Mouse (Mus musculus): ENCODE data around the gene Pwwp2b.
A peak's percentile ranks its signal among the peaks of the same experiment; 100 is the strongest.

Gene Pwwp2b

DNA sequence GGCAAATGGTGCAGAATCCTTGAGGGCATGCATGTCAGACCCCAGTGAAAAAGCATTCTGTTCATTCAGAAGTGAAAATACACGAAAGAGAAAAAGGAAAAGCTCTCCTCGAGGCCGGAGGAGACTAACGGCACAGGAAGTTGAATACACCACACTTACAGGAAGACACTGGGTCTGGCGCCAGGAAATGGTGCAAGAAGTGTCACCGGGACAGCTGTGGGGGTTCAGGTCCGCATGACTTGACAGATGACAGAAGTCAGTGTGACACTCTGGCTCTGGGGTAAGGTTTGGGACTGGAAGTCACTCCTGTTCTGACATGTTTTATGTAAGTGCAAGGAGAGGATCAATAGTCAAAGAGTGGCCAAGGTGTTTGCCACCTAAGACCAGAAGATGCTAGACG is 23.6 kb upstream of the Pwwp2b start:
- peak; percentile 61 for DNase-seq (ENCODE audit: low spot score)

DNA sequence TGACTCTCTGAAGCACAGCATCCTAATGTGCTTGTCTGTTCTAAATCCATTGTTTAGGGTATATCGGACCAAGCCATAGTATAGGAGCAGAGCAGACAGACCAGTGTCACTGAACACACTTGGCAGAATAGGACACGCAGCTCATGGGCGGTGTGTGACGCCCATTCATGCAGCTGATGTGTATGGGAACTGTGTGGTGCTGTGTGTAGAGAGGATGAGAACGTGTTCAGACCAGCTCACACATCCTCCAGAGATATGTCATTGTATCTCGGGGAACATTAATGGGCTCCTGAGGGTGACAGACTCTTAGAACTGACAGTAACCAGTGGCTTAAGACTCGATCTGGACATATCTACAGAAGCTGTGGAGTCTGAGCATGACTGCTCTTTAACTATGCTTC is 21.9 kb upstream of the Pwwp2b start:
- DNase-seq (ENCODE audit: low spot score), result no peak

DNA sequence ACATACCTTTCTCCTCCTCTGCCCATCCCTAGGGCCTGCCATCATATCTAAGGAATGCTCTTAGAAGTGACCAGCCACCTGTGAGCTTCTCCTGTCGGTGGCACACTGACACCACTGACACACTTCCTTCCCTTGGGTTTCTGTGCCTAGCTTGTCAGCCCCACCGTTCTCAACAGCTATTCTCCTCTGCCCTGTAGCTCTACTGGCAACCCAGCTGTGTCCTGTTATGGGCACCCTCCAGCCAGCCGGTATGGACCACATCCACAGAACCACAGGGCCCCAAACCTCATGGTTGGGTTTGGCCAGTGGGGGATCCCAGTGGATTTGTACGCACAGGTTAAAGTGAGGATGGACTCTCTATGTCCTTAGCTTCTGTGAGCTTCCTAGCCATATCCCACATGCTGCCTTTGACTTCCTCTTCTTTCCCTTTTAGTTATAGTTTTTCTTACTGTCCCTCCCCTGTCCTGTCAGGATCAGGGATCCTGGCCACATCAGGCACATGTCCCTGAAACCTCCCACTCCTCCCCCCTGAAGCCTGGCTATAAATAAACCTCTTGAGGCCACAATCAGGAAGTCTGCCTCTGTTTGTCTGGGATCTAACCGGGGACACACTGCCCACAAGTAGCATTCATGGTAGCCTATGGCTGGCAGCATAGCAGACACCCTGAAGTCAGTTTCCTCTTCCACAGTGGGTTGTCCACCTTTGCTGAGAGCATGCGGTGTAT is 19.7 kb upstream of the Pwwp2b start:
- DNase-seq (ENCODE audit: low spot score), result no peak

DNA sequence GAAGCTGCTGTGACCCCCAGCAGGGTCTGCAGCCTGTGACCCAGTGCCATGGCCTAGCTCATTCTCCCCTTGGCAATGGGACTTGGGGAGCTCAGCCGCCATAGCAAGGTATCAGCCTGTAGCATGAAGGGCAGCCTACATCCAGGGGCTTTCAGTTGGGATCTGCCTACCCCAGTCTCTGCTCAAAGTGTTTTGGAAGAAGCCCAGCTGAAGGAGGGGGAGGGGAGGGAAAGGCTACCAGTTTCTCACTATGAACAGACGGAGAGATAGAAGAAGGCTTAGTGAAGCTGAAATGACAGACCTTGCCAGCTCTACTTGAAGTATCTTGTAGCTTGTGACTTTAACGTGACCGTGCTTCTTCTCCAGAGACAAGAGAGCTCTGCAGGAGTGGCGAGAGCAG is 18.4 kb upstream of the Pwwp2b start:
- no peak for DNase-seq (ENCODE audit: low spot score)

DNA sequence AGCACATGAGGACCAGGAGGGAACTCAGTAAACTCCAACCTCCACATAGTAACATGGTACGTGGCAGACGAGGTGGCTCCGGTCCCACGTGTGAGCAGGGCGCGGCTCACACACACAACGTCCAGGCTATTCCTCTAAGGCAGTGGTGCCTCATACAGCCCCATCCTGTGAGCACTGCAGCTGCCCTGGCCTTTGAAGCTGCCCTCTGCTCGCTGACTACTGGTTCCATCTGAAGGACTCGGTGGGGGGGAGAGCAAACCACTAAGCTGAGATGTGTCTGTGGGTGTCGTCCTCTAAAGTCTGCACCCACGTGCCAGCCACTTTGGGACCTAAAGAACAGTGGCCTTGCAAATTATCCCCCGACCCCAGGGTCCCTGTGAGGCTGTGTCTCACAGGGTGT is 18.0 kb upstream of the Pwwp2b start:
- no peak for DNase-seq (ENCODE audit: low spot score)

DNA sequence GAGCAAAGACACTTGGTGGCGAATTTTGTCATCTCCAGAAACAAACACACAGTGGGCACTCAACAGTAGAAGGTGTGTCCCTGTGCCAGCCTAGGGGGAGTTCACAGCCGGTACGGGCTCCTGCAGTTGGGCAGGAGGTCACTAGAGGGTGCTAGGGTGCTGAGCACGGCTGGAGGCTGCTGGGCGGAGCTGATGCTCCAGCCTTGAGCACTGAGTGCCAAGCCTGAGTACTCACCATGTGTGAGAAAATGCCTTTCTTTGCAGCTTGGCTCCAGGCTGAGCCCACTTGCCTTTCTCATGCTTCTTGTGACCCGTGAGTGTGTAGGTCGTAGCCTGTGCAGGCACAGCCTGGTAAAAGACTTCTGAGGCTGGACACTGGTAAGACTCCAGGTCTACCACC is 14.6 kb upstream of the Pwwp2b start:
- DNase-seq (ENCODE audit: low spot score), result peak; percentile 93

DNA sequence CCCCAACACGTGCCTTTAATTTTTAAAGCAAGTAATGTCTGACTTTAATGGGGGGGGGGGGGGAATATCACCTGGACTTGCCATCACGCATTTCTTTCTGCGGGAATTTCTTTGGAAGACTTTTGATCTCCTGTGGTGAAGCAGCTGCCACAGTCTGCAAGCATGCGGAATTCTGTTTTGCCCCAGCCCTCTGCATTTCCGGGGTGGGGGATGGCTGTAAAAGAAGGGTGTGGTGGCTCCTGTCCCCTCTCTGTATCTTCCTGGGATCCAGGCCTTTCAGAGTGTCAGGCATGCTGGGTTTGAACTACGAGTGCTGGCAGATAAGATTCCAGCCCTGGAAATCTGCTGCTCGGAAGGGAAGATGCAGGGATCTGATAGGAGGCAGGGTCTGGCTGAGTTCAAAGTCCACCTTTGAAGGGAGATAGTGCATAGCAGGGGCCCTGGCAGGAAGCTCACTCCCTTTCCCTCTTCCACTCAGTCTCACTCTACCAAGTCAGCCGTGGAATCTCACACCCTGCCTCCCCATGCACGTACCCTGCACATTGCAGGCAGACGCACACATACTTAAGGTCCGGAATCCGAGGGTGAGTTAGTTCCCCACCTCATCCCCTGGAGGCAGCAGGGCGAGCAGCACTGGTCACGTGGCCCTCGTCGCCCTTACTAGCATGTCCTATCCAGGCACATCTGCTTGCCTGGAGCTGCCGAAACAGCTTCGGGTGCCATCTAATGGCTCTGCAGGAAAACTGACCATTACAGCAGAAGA is 13.7 kb upstream of the Pwwp2b start:
- peak; percentile 57 for DNase-seq (ENCODE audit: low spot score)

DNA sequence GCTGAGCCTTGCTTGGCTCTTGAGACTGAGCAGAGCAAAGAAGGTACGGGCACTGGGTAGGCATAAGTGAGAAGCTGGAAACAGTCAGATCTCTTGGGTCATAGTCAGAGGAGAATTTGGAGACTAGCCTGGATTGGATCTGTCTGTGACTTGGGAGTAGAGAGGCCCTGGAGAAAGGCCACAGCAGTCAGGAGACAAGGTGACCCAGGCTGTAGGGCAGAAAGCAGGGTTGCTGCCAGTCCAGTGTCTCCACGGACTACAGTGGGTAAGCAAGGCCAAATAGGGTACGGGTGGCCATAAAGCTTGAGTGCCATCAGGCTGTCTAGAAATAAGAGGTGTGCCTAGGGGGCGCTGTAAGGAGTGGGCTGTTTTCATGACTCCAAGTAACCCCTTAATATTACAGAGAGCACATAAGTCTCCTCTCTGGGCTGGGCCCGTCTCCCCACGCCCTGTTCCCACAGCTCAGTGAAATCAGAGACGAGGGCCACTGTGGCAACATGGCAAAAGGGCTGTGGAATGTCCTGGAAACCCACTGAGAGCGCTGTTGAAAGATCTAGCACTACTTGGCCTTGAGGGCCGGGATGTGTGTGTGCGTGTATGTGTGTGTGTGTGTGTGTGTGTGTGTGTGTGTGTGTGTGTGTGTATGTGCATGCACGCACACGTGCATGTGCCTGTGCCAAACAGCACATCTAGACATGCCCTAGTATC is 12.5 kb upstream of the Pwwp2b start:
- DNase-seq (ENCODE audit: low spot score), result peak; percentile 34

DNA sequence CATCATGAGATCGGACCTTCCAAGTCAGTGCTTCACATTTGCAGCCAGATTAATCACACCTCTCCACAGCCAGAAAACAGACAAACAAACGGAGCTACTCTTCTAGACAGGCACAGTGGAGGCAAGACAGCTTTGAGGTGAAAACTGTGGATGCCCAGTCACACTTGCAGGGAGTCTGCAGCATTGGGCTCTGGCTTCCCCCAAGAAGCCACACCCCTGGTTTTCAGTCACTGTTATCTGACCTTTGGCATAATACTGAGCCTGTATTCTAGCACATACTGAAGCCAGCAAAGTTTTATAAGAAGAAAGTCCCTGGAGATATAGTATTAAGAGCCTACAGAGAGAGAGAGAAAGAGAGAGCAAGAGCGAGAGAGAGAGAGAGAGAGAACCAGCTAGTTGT is 8.8 kb upstream of the Pwwp2b start:
- no peak for DNase-seq (ENCODE audit: low spot score)

DNA sequence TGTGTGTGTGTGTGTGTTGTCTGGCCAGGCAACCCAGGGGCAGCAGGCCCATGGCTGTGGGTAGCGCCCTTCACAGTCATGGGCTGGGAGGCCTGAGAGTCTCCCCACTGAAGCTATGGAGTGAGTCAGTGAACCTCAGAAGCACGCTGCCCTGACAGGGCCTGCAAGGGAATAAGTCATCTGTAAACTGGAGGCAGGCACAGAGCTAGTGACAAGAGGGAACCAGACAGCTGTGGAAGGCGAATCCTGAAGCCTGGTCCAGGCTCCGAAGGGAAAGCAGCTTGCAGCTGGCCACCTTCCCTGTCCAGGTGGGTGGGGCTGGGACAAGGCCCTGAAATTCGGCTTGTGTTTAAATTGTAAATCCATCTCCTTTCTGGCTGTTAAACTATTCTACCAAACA is 2.2 kb upstream of the Pwwp2b start:
- DNase-seq (ENCODE audit: low spot score), result no peak

DNA sequence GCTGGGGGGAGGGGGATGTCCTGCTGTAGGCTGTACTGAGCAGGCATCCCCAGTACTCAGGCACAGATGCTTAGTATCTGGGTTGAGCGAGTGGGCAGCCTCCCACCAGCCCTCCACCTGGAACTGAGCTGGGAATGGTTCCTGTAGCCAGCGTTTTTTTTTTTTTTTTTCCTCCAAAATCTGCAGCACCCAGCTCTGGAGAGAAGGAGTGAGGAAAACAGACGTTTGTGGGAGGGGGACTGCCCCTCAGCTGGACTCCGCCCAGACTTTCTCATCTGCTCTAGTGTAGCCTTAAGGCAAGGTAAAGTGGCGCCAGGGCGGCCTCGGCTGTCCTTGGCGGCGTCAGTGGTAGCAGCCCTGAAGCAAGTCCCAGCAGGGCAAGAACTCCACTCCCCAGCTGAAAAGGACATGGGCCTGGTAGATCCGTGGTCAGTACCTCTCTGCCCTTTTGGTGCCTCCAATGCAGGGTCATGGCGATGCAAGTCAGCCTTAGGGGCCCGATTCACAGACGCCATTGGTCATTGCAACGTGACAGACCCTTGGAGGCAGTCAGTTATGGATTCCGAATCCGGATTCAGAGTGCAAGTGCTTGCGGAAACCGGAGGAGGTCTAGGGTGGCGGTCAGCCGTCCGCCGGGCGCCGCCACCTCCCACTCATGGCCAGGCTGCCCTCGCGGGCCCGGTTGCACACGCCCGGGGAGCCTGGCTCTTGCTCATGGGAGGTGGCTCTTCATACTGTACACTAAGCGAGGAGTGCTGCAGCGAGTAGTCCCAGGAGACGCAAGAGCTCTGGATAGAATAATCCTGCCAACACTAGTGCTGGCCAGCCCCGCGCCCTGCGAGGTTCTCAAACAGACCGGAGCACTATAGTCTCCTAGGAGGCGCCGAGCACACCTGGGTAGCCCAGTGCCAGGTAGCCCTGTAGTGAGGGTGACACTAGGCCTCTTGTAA is 1.1 kb upstream of the Pwwp2b start:
- peak; percentile 55 for DNase-seq (ENCODE audit: low spot score)

DNA sequence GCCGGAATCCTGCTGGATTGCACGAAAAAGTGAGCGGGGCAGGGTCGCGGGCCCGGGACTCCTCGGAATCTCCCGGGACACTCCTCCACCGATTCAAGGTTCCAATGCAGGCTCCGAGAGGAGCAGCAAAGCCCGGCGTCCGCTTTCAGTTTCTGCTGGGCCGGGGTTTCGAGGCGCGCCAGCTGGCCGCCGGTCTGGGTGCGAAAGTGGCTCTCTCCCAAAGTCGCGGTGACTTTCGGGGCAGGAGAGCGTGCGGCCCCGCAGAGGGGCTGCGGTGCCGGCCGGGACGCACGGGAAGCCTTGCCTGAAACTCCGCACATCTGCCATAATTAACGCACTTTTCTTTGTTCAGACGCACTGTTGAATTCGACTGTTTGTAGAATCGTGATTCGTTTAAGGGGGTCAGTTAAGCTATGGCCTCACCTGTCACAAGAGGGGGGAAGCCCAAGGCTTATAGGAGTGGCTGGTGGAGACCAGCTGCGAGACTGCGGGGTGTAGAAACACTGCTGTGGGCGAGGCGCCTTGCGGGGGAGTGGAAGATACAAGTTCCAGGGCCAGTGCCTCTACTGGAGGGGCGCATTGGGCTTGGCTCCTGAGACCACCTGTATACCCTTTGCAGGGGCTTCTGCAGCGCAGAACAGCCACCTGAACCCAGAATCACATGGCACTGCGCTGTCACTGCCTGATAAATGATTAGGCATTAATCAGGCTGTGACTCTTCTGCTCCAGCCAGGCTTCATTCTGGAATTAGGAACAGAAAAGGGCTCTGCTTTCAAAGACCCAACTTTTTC is 528 bp downstream of the Pwwp2b start:
- no peak for DNase-seq (ENCODE audit: low spot score)

DNA sequence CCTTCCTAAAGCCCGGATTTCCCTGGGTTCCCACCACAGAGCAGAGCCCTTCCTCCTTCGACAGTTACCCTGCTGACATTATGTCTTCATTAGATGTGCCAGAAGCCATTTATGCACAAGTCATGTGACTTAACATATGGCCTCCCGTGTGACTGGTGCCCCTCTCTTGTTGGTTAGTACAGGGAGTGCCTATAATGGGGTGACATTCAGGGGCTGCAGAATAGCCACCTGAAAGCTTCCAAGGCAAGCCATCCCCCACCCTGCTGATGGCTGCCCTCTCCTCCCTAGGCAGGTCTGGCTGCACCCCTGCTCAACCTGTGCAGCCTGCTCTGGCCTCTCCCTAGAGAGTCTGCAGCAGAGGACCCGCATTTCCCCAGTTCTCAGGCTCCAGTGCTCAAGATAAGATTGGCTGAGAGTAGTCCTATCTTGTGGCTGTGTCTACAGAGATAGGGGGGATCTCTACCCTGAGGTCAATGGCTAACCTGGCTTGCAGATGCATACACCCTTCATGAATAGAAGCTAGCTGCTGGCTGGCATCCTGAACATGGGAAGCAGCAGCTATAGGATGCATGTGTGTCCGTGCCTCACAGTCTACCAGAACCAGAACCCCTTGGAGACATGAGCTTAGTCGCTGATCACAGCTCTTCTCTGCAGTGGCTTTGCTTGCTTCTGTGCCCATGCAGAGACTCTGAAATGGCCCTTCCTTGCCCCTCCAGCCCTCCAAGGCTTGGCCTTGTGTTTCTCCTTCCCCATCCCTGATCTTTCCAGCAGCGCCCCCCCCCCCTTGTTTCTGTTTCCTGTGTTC is 1.3 kb downstream of the Pwwp2b start:
- DNase-seq (ENCODE audit: low spot score), result no peak

DNA sequence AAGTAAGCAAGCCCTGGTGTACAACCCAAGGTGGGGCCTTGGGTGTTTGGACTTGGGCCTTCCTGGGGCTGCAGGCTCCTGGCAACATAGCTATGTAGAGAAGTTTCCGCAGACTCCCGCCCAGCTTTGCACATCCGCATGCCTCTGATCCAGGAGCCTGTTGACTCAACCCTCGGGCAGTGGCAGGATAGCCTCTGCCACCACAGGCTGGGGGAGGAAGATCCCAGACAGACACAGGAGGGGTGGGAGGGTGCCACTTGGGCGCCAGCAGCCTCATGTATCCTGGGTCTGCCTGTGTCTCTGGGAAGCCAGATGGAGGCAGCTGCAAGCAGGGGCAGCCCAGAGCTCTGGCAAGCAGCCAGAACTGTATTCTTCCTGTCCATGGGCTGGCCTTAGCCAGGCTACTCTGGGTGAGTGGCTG is 3.6 kb downstream of the Pwwp2b start:
- peak; percentile 83 for DNase-seq (ENCODE audit: low spot score)

DNA sequence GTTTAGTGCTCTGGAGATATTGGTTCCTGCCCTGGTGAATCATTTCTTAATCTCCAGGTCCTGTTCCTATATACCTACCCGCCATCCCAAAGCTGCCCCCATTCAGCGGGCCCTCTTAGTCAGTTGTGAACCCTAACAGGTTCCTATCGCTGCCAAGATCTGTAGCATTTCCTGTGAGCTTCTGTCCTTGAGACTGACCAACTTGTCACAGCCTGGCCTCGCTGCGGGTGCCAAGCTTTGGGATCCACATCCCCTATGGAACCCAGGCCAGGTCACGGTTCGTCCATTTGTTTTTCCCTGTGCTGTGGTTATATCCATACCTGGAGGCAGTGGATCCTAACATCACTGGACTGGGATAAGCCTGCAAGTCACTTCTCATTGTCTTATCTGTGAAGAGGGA is 4.3 kb downstream of the Pwwp2b start:
- DNase-seq (ENCODE audit: low spot score), result no peak

DNA sequence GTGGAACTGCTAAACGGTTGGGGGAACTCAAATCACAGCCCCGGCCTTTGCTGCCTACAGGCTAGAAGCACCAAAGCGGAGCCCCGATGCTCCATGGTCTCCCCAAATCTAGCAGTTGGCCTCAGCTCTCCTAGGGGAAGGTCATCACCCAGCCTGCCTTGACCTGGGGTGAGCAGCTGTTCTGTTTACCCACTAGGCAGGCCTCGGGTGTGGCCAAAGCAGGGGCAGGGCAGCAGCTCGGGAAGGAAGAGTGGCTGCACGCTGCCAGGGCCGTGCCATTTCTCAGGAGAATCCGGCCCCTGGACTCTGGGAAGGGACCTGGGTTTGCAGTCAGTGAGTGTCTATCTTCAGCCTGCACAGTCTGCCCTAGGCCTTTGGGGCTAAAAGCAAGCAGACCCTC is 4.7 kb downstream of the Pwwp2b start:
- peak; percentile 69 for DNase-seq (ENCODE audit: low spot score)

DNA sequence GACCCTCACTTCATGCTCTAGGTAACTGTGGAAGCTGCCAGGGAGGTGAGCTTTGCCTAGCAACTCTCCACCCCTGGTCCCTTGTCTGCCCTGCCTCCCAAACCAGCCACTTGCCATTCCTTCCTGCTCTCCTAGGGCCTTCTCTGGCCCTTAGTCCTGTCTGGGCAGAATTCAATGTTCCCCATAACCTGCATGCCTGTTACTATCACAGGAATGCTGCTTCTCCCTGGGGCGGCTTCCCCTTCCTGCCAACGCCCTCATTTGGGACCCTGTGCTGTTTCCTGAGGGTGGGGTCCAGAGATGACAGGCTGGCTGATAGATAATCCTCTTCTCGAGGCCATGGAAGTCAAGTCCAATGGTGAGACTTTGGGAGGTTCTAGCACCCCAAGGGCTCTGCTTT is 5.2 kb downstream of the Pwwp2b start:
- DNase-seq (ENCODE audit: low spot score), result no peak

DNA sequence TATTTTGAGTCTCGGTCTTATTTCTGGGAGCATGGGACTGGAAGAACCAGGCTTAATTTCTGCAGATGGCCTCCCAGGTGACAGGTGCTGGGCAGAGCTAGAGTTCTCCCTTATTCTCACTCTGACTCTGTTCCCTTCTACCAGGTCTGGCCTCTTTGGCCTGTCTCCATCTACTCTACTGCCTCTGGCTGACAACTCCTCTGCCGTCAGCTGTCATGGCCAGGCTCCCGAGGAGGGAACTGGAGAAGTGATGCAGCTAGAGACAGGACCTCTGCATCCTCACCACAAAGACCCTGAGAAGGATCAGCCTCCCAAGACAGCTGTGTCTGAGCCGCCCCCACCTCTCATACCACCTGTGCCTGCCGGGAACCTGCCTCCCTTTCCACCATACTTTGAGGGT is 6.3 kb downstream of the Pwwp2b start:
- no peak for DNase-seq (ENCODE audit: low spot score)

DNA sequence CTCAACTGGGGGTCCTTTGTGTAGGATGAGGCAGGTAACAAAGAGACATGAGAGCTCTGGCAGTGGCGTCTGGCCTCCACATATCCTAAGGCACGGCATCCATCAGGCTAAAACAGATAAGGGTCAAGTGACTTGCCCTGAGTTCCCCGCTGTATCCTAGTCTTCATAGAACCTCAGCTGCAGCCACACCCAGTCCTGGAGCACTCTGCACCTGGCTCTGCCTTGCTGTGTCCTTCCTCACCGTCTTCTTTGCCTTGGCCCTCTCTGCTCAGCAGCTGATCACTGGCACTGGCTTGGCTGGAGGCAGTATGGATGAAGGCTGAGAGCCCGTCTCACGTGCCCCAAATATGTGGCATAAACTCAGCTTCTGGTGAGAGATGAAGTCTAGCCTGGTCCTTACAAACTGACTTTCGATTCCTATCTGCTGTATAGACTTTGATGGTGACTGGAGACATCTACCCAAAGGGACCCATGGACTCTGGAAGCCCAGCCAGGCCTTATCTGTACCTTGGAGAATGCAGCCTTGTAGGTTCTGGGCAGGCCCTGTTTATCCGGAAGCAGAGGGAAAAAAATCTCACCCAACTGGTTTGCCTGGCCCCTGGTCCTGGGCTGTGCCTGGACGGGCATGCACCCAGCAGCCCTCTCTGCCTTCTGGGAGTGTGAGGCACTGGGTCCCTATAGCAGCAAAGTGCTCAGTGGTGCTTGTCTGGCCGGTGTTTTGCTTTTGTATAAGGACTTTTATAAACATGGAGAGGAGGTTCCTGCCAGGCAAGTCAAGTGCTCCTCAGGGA is 9.7 kb downstream of the Pwwp2b start:
- DNase-seq (ENCODE audit: low spot score), result peak; percentile 93

Measured in lung, postnatal 25 days (tissue).